Mouse (Mus musculus): ENCODE results near the gene Alox5. TPM values are rescaled to one million over a fixed set of nuclear protein-coding genes. Genes with fewer than 3 reads are reported as not detected.
A peak's percentile ranks its signal among the peaks of the same experiment; 100 is the strongest.

Alox5 gene
- polyA plus RNA-seq, 1 experiment from 2014 or later, result 1.6 TPM

DNA sequence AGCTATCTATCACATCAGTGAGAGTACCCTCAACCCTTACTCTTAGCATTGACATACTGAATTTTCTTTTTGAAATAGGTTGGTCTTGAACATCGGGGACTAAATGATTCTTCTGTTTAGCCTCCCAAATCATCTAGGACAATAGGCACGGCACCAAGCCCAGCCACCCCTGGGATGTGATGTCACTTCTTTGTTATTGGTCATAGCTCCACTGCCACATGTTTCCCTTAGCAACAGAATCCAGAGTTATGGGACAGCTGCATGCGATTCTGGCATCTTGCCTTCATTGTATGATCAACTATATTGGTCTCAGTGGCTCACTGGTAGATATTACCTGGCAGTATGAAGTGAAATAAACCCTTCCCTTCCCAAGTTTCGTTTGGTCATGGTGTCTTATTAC is 20.5 kb downstream of the Alox5 start:
- whole genome bisulfite sequencing, result 76% methylated on average over 4 of the region's 4 CpGs
- Histone ChIP-seq H3K9me3 (no peaks in the 10 kb centered on the region), H3K4me3 (no peak overlapping the region), H3K27ac (no peak overlapping the region), H3K4me1 (replicated peaks) (no peaks in the 10 kb centered on the region), H3K36me3 (no peaks in the 10 kb centered on the region), H3K27me3 (ENCODE audit: insufficient read depth, poor library complexity, severe bottlenecking) (no peaks in the 10 kb centered on the region)
- DNase-seq (ENCODE audit: low spot score), result no peak

DNA sequence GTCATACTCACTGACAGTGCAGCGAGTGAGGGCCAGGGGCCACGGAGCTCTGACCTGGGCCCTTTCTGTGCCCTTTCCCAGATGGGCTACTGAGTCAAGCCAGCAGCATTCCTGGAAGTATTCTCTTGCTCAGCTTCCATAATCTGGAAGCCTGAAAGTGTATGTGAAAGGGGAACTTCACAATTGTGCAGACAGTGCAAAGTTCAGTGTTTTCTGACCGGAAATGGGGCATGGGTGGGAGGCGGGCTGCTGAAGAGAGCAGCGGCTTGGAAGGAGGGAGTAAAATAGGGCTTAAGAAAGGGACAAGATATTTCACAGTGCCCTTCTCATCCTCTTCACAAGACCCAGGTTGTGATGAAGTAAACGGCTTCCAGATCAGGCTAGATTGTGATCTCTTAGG is 21.4 kb downstream of the Alox5 start:
- 91% methylated on average over 6 of the region's 6 CpGs for WGBS
- Histone ChIP-seq H3K27ac (no peak overlapping the region), H3K9me3 (no peaks in the 10 kb centered on the region), H3K36me3 (no peaks in the 10 kb centered on the region), H3K27me3 (ENCODE audit: insufficient read depth, poor library complexity, severe bottlenecking) (no peaks in the 10 kb centered on the region), H3K4me1 (replicated peaks) (no peaks in the 10 kb centered on the region), H3K4me3 (no peak overlapping the region)
- DNase-seq (ENCODE audit: low spot score), result no peak

GRCm38 (mm10) chr6:116438864-116439263 is 22.1 kb downstream of the Alox5 start:
- Histone ChIP-seq H3K36me3 (no peaks in the 10 kb centered on the region), H3K9me3 (no peaks in the 10 kb centered on the region), H3K4me1 (replicated peaks) (no peaks in the 10 kb centered on the region), H3K27ac (no peak overlapping the region), H3K27me3 (ENCODE audit: insufficient read depth, poor library complexity, severe bottlenecking) (no peaks in the 10 kb centered on the region), H3K4me3 (no peak overlapping the region)
- WGBS, result 86% methylated on average over 6 of the region's 6 CpGs
- no peak for DNase-seq (ENCODE audit: low spot score)

- WGBS, result 67% methylated on average over 5 of the region's 5 CpGs
- H3K36me3 ChIP-seq, result no peaks in the 10 kb centered on the region
- no peaks in the 10 kb centered on the region for H3K27me3 ChIP-seq (ENCODE audit: insufficient read depth, poor library complexity, severe bottlenecking)
- peaks cover 7% of the 10 kb centered on the region; the same call in 1 of the 2 replicates for H3K9me3 ChIP-seq
- no peak for DNase-seq (ENCODE audit: low spot score)
- no peaks in the 10 kb centered on the region for H3K4me1 ChIP-seq (replicated peaks)
- no peak overlapping the region for H3K4me3 ChIP-seq
- H3K27ac ChIP-seq, result no peak overlapping the region
Measured at GRCm38 (mm10) chr6:116428282-116428681, 32.7 kb downstream of the Alox5 start.

DNA sequence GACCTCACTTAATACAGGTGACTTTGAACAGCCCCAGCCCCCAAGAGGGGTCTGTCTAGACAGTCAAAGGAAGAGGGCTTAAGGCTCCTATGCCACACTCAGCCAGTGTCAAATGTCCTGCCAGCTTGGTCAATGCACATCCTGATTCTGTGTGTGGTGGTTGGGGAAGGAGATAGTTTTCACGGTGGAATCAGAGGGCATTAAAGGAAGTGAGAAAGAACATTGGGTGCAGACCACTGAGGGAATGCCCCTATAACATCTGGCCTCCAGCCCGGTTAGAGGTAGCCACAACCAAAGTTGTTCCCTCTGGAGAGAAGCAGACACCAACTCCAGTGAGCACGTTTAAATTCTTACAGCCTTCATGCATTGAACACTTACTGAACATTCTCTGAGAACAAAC is 33.4 kb downstream of the Alox5 start:
- H3K27me3 ChIP-seq (ENCODE audit: insufficient read depth, poor library complexity, severe bottlenecking), result no peaks in the 10 kb centered on the region
- peaks cover 7% of the 10 kb centered on the region; the same call in 1 of the 2 replicates for H3K9me3 ChIP-seq
- 82% methylated on average over 3 of the region's 3 CpGs for WGBS
- H3K36me3 ChIP-seq, result no peaks in the 10 kb centered on the region
- H3K4me3 ChIP-seq, result no peak overlapping the region
- no peaks in the 10 kb centered on the region for H3K4me1 ChIP-seq (replicated peaks)
- H3K27ac ChIP-seq, result no peak overlapping the region
- no peak for DNase-seq (ENCODE audit: low spot score)

DNA sequence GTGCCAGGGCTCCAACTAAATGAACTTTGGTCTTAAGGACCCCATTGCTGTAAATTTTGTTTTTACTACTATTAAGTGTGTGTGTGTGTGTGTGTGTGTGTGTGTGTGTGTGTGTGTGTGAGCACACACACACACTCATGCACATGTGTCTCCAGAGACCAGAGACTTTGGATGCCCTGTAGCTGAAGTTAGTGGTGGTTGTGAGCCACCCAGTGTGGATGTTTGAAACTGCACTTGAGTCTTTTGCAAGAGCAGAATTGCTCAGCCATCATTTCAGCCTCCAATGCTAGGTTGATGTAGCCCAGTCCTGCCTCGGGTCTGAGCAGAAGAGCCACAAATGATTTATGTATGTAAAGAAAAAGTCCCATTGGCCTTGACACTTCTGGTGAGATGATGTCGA is 37.3 kb downstream of the Alox5 start:
- H3K27me3 ChIP-seq (ENCODE audit: insufficient read depth, poor library complexity, severe bottlenecking), result no peaks in the 10 kb centered on the region
- no peaks in the 10 kb centered on the region for H3K9me3 ChIP-seq
- no peaks in the 10 kb centered on the region for H3K36me3 ChIP-seq
- WGBS, result 75% methylated on average over 2 of the region's 2 CpGs
- DNase-seq (ENCODE audit: low spot score), result no peak
- H3K27ac ChIP-seq, result no peak overlapping the region
- no peak overlapping the region for H3K4me3 ChIP-seq
- H3K4me1 ChIP-seq (replicated peaks), result no peaks in the 10 kb centered on the region

DNA sequence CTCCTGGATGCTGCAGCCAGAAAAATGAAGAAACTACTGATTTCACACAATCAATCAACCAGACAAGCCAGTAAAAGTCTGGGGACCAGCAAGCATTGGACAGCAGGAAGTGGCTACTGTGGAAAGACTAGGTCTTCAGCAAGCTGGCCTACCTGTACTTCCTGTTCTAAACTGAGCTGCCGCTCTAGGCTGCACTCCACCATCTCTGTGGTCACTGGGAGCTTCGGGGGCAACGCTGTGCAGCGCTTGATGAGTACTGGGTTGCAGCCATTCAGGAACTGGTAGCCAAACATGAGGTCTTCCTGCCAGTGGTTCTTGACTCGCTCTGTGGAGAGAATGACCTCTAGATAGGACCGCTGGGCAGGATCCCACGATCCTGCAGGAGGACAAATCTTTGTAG is 38.0 kb downstream of the Alox5 start:
- H3K36me3 ChIP-seq, result no peaks in the 10 kb centered on the region
- WGBS, result 89% methylated on average over 7 of the region's 7 CpGs
- H3K9me3 ChIP-seq, result no peaks in the 10 kb centered on the region
- no peak overlapping the region for H3K4me3 ChIP-seq
- no peaks in the 10 kb centered on the region for H3K27me3 ChIP-seq (ENCODE audit: insufficient read depth, poor library complexity, severe bottlenecking)
- H3K4me1 ChIP-seq (replicated peaks), result no peaks in the 10 kb centered on the region; the same call in 1 of the 2 replicates
- no peak overlapping the region for H3K27ac ChIP-seq
- DNase-seq (ENCODE audit: low spot score), result no peak

DNA sequence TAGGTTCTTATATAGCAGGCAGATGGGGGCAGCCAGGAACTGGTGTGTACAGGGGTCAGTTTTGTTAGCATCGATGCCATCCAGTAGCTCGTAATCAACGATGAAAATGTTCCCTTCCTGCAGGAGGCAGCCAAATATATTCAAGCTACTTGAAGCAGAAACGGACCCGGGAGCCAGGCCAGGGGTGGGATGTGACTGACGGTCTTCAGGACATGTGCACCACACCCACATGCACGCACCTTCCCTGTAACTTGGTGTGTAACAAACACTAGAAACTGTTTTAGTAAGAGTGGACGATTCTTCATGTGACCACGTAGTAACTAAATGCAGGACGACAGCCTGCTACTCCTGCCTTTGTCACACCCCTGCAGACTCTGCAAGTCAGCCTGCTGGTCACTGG is 40.7 kb downstream of the Alox5 start:
- Histone ChIP-seq H3K9me3 (no peaks in the 10 kb centered on the region), H3K27me3 (ENCODE audit: insufficient read depth, poor library complexity, severe bottlenecking) (no peaks in the 10 kb centered on the region), H3K4me1 (replicated peaks) (peaks cover 6% of the 10 kb centered on the region; the same call in 1 of the 2 replicates), H3K36me3 (no peaks in the 10 kb centered on the region), H3K27ac (no peak overlapping the region), H3K4me3 (no peak overlapping the region)
- WGBS, result 87% methylated on average over 10 of the region's 10 CpGs
- no peak for DNase-seq (ENCODE audit: low spot score)

GRCm38 (mm10) chr6:116419699-116420098 is 41.3 kb downstream of the Alox5 start:
- H3K4me3 ChIP-seq, result no peak overlapping the region
- H3K9me3 ChIP-seq, result no peaks in the 10 kb centered on the region
- 68% methylated on average over 6 of the region's 6 CpGs for WGBS
- no peaks in the 10 kb centered on the region for H3K27me3 ChIP-seq (ENCODE audit: insufficient read depth, poor library complexity, severe bottlenecking)
- H3K27ac ChIP-seq, result no peak overlapping the region
- H3K4me1 ChIP-seq (replicated peaks), result peaks cover 7% of the 10 kb centered on the region; the same call in 1 of the 2 replicates
- no peaks in the 10 kb centered on the region for H3K36me3 ChIP-seq
- no peak for DNase-seq (ENCODE audit: low spot score)

DNA sequence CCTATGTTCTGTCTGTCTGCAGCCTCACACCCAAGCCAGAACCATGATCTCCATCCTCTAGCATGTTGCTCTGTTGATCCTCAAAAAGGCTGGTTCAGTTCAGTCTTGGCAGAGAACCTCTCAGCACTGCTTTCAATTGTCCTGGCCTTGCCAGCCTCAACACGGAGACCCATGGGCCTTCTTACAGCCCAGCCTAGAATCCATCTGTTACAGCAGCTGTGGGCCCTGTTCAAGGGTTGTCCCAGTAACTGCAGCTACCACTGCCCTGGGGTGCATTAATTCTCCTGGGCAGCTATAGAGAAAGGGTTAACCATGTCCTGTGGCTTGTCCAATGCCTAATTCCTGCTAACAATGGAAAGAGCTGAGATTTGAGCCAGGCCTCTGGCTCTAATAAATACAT is 42.5 kb downstream of the Alox5 start:
- peak overlapping the region; percentile 29; the same call in 1 of the 2 replicates for H3K27ac ChIP-seq
- DNase-seq (ENCODE audit: low spot score), result no peak
- no peaks in the 10 kb centered on the region for H3K36me3 ChIP-seq
- H3K4me3 ChIP-seq, result no peak overlapping the region
- H3K4me1 ChIP-seq (replicated peaks), result peaks cover 7% of the 10 kb centered on the region; the same call in 1 of the 2 replicates
- H3K27me3 ChIP-seq (ENCODE audit: insufficient read depth, poor library complexity, severe bottlenecking), result no peaks in the 10 kb centered on the region
- no peaks in the 10 kb centered on the region for H3K9me3 ChIP-seq
- WGBS, result 91% methylated on average over 1 of the region's 1 CpGs

DNA sequence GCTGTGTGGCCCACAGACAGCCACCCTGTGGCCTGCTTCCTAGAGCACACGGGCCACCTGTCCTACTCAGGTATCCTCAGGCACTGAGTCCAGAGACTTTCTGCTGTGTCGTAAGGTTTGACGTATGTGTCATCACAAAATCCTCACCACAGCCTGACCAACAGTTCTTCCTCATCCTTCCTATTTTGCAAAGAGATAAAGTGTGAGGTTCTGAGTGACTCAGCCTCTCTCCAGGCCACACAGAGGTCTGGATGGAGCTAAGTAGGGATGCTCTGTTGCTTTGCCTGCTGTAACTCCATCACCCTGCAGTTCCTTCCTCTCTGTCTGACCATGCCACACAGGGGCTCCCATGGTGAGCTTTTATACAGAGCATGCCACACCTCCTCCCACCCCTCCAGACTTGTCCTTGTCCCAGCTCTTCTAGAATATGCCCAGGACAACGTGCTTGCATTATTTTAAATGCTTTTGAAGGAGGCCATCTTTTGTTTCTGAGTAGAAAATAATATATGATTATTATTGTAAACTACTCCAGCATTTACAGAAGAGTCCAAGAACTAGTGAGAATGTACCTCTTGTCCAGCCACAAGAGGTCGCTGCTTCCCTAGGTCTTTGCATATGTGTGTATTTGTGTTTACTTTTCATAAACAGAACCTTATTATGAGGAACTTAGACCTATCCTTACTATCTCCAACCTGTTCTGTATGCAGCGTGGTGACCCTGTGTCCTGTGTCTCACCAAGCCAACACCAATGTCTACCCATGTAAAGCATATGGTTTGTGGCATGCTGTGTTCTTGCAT is 43.3 kb downstream of the Alox5 start:
- Histone ChIP-seq H3K27me3 (ENCODE audit: insufficient read depth, poor library complexity, severe bottlenecking) (no peaks in the 10 kb centered on the region), H3K4me3 (no peak overlapping the region), H3K27ac (no peak overlapping the region), H3K4me1 (replicated peaks) (peaks cover 7% of the 10 kb centered on the region; the same call in 1 of the 2 replicates), H3K36me3 (0 out of 2 replicates have a peak, but pooled peaks cover 3% of the 10 kb centered on the region), H3K9me3 (no peaks in the 10 kb centered on the region)
- WGBS, result 68% methylated on average over 6 of the region's 6 CpGs
- DNase-seq (ENCODE audit: low spot score), result no peak

DNA sequence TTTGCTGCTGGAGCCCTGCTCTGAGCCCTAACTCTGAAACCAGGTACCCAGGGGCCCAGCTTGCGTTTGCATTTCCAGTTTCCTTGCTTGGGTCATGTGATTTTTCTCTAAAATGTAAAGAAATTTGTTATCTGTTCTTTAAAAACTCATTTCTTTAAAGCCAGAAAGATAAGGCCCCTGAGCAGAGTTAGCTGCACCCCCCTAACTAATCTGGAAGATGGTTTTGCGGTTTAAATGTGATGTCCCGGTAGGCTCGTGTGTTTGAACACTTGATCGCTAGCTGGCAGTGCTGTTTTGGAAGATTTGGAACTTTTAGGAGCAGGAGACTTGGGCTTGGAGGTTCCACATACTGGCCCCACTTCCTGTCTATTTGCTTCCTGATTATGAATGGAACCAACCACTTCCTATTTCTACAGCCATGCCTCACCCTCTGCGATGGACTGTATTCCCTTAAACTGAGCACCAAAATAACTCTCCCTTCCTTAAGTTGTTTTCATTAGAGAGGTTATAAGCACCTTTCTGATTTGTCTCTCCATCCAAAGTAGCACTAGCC is 44.9 kb downstream of the Alox5 start:
- WGBS, result 91% methylated on average over 6 of the region's 6 CpGs
- no peak for DNase-seq (ENCODE audit: low spot score)
- Histone ChIP-seq H3K4me3 (no peak overlapping the region), H3K4me1 (replicated peaks) (peaks cover 7% of the 10 kb centered on the region; the same call in 1 of the 2 replicates), H3K27ac (no peak overlapping the region), H3K27me3 (ENCODE audit: insufficient read depth, poor library complexity, severe bottlenecking) (no peaks in the 10 kb centered on the region), H3K36me3 (0 out of 2 replicates have a peak, but pooled peaks cover 12% of the 10 kb centered on the region), H3K9me3 (no peaks in the 10 kb centered on the region)

GRCm38 (mm10) chr6:116415126-116415676 is 45.8 kb downstream of the Alox5 start:
- Histone ChIP-seq H3K4me3 (no peak overlapping the region), H3K4me1 (replicated peaks) (peaks cover 7% of the 10 kb centered on the region; the same call in 1 of the 2 replicates), H3K36me3 (peaks cover 20% of the 10 kb centered on the region), H3K9me3 (no peaks in the 10 kb centered on the region), H3K27ac (no peak overlapping the region), H3K27me3 (ENCODE audit: insufficient read depth, poor library complexity, severe bottlenecking) (no peaks in the 10 kb centered on the region)
- 84% methylated on average over 12 of the region's 12 CpGs for WGBS
- no peak for DNase-seq (ENCODE audit: low spot score)

Data from hindbrain, embryonic 10.5 days (tissue).